Mouse (Mus musculus) gastrocnemius, adult 2 months (tissue): ENCODE data around the gene Mrtfa. TPM values are rescaled to one million over a fixed set of nuclear protein-coding genes. Genes with fewer than 3 reads are reported as not detected.

Experiments used
- DNase-seq: peaks from one replicate; pipeline ENCODE4 v3.0.0; 2022
- H3K27ac ChIP-seq: fragments of 200-600 bp; 2 replicates; pipeline ENCODE4 v1.8.1; 2022; ENCODE audit warnings: mild to moderate bottlenecking
- H3K4me3 ChIP-seq: fragments of 200-600 bp; 2 replicates; pipeline ENCODE4 v1.8.1; 2022; ENCODE audit warnings: mild to moderate bottlenecking, moderate library complexity
- CTCF ChIP-seq: fragments of 200-600 bp; IDR thresholded peaks from 2 replicates; pipeline ENCODE4 v1.8.1; 2022; ENCODE audit warnings: antibody characterized with exemption, mild to moderate bottlenecking, moderate library complexity
- intact Hi-C: fragments of 180-260 bp; cut with DNase I; formaldehyde crosslinking; loops from one replicate; pipeline ENCODE4 v1.15.1; 2025
- total RNA-seq, 2 experiments: library from RNA; stranded (reverse); gene quantifications; 2 replicates each; pipeline ENCODE4 v1.2.3; 2021

Gene Mrtfa
- total RNA-seq, 2 experiments from 2014 or later: 18.8 to 28.1 TPM

- no peak for DNase-seq
- intact Hi-C loops: loop anchor here (1.0 to 2.0 kb wide), 3 partner anchors 21 to 37 kb away; no protein-coding TSS in a partner anchor
- H3K27ac ChIP-seq: peak overlapping the region; percentile 96
- H3K4me3 ChIP-seq: peak overlapping the region; percentile 73
- peak; percentile 90 for TF ChIP-seq CTCF
Measured at GRCm38 (mm10) chr15:81064143-81064542, 126.4 kb downstream of the Mrtfa start.

GRCm38 (mm10) chr15:81062616-81063015, 127.9 kb downstream of the Mrtfa start:
- Histone ChIP-seq H3K27ac (peak overlapping the region; percentile 96), H3K4me3 (peak overlapping the region; percentile 73)
- intact Hi-C loops: no loop called here
- DNase-seq: peak; percentile 83
- no peak for TF ChIP-seq CTCF

- intact Hi-C loops: no loop called here
- Histone ChIP-seq H3K4me3 (peak overlapping the region; percentile 73), H3K27ac (peak overlapping the region; percentile 96)
- no peak for TF ChIP-seq CTCF
- peak; percentile 85 for DNase-seq
Measured at GRCm38 (mm10) chr15:81062175-81062588, 128.4 kb downstream of the Mrtfa start.

- Histone ChIP-seq H3K4me3 (no peak overlapping the region), H3K27ac (peak overlapping the region; percentile 96)
- peak; percentile 53 for TF ChIP-seq CTCF
- no peak for DNase-seq
- intact Hi-C loops: no loop called here
Measured at GRCm38 (mm10) chr15:81060975-81061374, 129.6 kb downstream of the Mrtfa start.

GRCm38 (mm10) chr15:81057736-81058135, 132.8 kb downstream of the Mrtfa start:
- TF ChIP-seq CTCF: no peak
- Histone ChIP-seq H3K27ac (peak overlapping the region; percentile 96), H3K4me3 (no peak overlapping the region)
- no peak for DNase-seq
- intact Hi-C loops: no loop called here

- no peak overlapping the region for H3K4me3 ChIP-seq
- TF ChIP-seq CTCF: no peak
- H3K27ac ChIP-seq: peak overlapping the region; percentile 70
- intact Hi-C loops: no loop called here
- no peak for DNase-seq
Measured at GRCm38 (mm10) chr15:81055488-81055887, 135.1 kb downstream of the Mrtfa start.

GRCm38 (mm10) chr15:81052491-81052890, 138.1 kb downstream of the Mrtfa start:
- TF ChIP-seq CTCF: no peak
- DNase-seq: no peak
- Histone ChIP-seq H3K4me3 (no peak overlapping the region), H3K27ac (peak overlapping the region; percentile 60)
- intact Hi-C loops: no loop called here

- Histone ChIP-seq H3K27ac (peak overlapping the region; percentile 71), H3K4me3 (no peak overlapping the region)
- intact Hi-C loops: no loop called here
- DNase-seq: no peak
- no peak for TF ChIP-seq CTCF
Measured at GRCm38 (mm10) chr15:81050488-81050887, 140.1 kb downstream of the Mrtfa start.

- Histone ChIP-seq H3K27ac (peak overlapping the region; percentile 71), H3K4me3 (no peak overlapping the region)
- intact Hi-C loops: loop anchor here (1.0 kb wide), 1 partner anchor 22 kb away; no protein-coding TSS in a partner anchor
- DNase-seq: peak; percentile 62
- peak; percentile 74 for TF ChIP-seq CTCF
Measured at GRCm38 (mm10) chr15:81049401-81050053, 141.0 kb downstream of the Mrtfa start.

GRCm38 (mm10) chr15:81047497-81047896, 143.1 kb downstream of the Mrtfa start:
- no peak for DNase-seq
- no peak overlapping the region for H3K4me3 ChIP-seq
- intact Hi-C loops: no loop called here
- TF ChIP-seq CTCF: no peak
- H3K27ac ChIP-seq: peak overlapping the region; percentile 40

GRCm38 (mm10) chr15:81046061-81046460, 144.5 kb downstream of the Mrtfa start:
- TF ChIP-seq CTCF: no peak
- H3K4me3 ChIP-seq: no peak overlapping the region
- DNase-seq: no peak
- H3K27ac ChIP-seq: peak overlapping the region; percentile 44; the same call in 1 of the 2 replicates
- intact Hi-C loops: no loop called here

- intact Hi-C loops: no loop called here
- peak overlapping the region; percentile 49 for H3K4me3 ChIP-seq
- no peak for TF ChIP-seq CTCF
- H3K27ac ChIP-seq: peak overlapping the region; percentile 44
- DNase-seq: no peak
Measured at GRCm38 (mm10) chr15:81045336-81045735, 145.2 kb downstream of the Mrtfa start.

GRCm38 (mm10) chr15:81044446-81044845, 146.1 kb downstream of the Mrtfa start:
- intact Hi-C loops: no loop called here
- Histone ChIP-seq H3K27ac (peak overlapping the region; percentile 36; the same call in 1 of the 2 replicates), H3K4me3 (peak overlapping the region; percentile 49)
- no peak for DNase-seq
- TF ChIP-seq CTCF: no peak
